Mouse (Mus musculus): Measurements from ENCODE around the gene Cd274. TPM values are rescaled to one million over a fixed set of nuclear protein-coding genes. Genes with fewer than 3 reads are reported as not detected.

Cd274 gene
- polyA plus RNA-seq, 1 experiment from 2014 or later: 0.93 TPM

DNA sequence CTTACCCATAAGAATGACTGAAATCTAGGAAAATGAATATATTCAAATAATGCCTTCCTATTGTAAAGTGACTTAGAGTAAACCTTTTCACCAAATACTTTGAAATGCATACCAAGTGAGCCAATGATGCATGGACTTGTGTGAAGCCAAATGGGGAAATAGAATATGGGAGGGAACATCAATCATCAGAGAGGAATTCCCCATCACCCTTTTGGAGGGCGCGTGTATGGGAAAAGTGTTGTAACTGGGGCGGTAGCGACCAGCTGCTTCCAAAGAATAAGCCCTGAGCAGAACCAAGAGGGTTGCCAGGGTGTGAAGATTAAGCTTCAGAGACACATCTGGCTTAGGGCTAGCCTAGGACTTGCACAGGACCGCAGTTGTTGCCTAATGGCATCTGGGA lies 16.1 kb downstream of the Cd274 start:
- no peaks in the 10 kb centered on the region for H3K36me3 ChIP-seq (ENCODE audit: control insufficient read depth, insufficient read depth, low read length)
- H3K9ac ChIP-seq (ENCODE audit: low read depth, low read length): no peak overlapping the region
- H3K27ac ChIP-seq (ENCODE audit: low read length): no peak overlapping the region
- no peak for ATAC-seq
- no peaks in the 10 kb centered on the region for H3K27me3 ChIP-seq (ENCODE audit: control insufficient read depth, insufficient read depth, low read depth, low read length)
- no peak overlapping the region for H3K4me2 ChIP-seq (ENCODE audit: low read length)
- no peaks in the 10 kb centered on the region for H3K9me3 ChIP-seq (replicated peaks; ENCODE audit: control insufficient read depth, low read length, poor library complexity, severe bottlenecking)
- WGBS: 90% methylated on average over 5 of the region's 5 CpGs
- H3K4me3 ChIP-seq (ENCODE audit: low read depth, low read length): no peak overlapping the region
- H3K4me1 ChIP-seq (ENCODE audit: control insufficient read depth, insufficient read depth, low read length): no peaks in the 10 kb centered on the region

DNA sequence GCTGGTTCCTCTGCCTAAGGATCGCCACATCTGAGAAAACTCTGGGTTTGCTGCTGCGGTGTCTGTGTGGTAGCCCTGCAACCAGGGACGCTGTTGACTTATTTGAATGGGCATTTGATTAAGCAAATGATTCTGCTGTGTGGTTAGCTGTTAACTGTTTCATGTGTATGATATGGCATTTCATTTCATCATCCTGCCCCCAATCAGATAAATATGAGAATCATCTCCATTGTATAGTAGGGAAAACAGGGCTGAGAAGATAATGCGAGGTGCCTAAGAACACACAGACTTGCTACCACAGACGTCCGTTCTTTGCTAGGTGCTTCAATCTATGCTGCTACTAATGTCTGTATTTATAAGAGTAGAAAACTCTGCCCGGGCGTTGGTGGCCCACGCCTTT lies 17.2 kb downstream of the Cd274 start:
- WGBS: 88% methylated on average over 9 of the region's 9 CpGs
- no peaks in the 10 kb centered on the region for H3K9me3 ChIP-seq (replicated peaks; ENCODE audit: control insufficient read depth, low read length, poor library complexity, severe bottlenecking)
- no peaks in the 10 kb centered on the region for H3K36me3 ChIP-seq (ENCODE audit: control insufficient read depth, insufficient read depth, low read length)
- no peak overlapping the region for H3K27ac ChIP-seq (ENCODE audit: low read length)
- H3K4me1 ChIP-seq (ENCODE audit: control insufficient read depth, insufficient read depth, low read length): no peaks in the 10 kb centered on the region
- H3K4me2 ChIP-seq (ENCODE audit: low read length): no peak overlapping the region
- no peak overlapping the region for H3K4me3 ChIP-seq (ENCODE audit: low read depth, low read length)
- no peak for ATAC-seq
- no peaks in the 10 kb centered on the region for H3K27me3 ChIP-seq (ENCODE audit: control insufficient read depth, insufficient read depth, low read depth, low read length)
- H3K9ac ChIP-seq (ENCODE audit: low read depth, low read length): no peak overlapping the region

DNA sequence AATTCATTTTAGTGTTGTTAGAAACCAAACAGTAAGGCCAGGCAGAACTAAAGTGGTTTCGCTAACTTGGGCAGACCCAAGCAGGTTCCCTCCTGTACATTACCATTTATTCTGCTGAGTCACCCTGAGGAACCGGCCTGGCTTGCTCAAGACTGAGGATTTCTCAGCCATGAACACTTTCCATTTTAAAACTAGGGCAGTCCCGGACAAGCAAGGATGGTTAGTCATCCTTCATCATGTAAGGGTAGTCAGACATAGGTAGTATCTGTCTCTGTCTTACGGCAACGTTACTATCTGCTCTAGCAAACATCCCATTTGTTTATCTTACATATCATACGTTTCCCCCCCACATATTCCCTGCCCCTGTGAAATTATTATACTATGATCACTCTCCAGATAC lies 17.7 kb downstream of the Cd274 start:
- ATAC-seq: no peak
- H3K4me1 ChIP-seq (ENCODE audit: control insufficient read depth, insufficient read depth, low read length): no peaks in the 10 kb centered on the region
- H3K9me3 ChIP-seq (replicated peaks; ENCODE audit: control insufficient read depth, low read length, poor library complexity, severe bottlenecking): no peaks in the 10 kb centered on the region
- no peak overlapping the region for H3K9ac ChIP-seq (ENCODE audit: low read depth, low read length)
- H3K4me2 ChIP-seq (ENCODE audit: low read length): no peak overlapping the region
- no peak overlapping the region for H3K4me3 ChIP-seq (ENCODE audit: low read depth, low read length)
- WGBS: 90% methylated on average over 6 of the region's 6 CpGs
- no peak overlapping the region for H3K27ac ChIP-seq (ENCODE audit: low read length)
- H3K36me3 ChIP-seq (ENCODE audit: control insufficient read depth, insufficient read depth, low read length): no peaks in the 10 kb centered on the region
- no peaks in the 10 kb centered on the region for H3K27me3 ChIP-seq (ENCODE audit: control insufficient read depth, insufficient read depth, low read depth, low read length)

DNA sequence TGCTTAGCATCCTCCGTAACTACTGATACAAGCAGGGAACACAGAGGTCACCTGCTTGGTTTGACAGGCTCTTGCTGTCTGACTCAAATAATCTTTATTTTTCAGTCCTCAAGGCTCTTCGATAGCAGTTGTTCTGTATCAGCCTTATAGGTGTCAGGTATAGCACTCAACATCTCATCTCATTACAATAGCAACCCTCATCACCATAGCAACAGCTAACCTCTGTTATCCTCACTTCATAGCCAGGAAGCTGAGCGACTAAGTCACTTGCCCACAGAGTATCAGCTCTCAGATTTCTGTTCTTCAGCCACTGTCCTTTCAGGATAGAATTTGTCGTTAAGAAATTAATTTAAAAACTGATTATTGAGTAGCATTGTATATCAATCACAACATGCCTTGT lies 18.6 kb downstream of the Cd274 start:
- peak; percentile 80; the same call in 1 of the 2 replicates for ATAC-seq
- Histone ChIP-seq H3K9me3 (replicated peaks; ENCODE audit: control insufficient read depth, low read length, poor library complexity, severe bottlenecking) (no peaks in the 10 kb centered on the region), H3K27ac (ENCODE audit: low read length) (0 out of 2 replicates have a peak overlapping the region, but pooled peaks have one; percentile 18), H3K4me3 (ENCODE audit: low read depth, low read length) (no peak overlapping the region), H3K36me3 (ENCODE audit: control insufficient read depth, insufficient read depth, low read length) (no peaks in the 10 kb centered on the region), H3K9ac (ENCODE audit: low read depth, low read length) (no peak overlapping the region), H3K4me1 (ENCODE audit: control insufficient read depth, insufficient read depth, low read length) (no peaks in the 10 kb centered on the region), H3K27me3 (ENCODE audit: control insufficient read depth, insufficient read depth, low read depth, low read length) (no peaks in the 10 kb centered on the region), H3K4me2 (ENCODE audit: low read length) (no peak overlapping the region)
- WGBS: 72% methylated on average over 4 of the region's 4 CpGs

DNA sequence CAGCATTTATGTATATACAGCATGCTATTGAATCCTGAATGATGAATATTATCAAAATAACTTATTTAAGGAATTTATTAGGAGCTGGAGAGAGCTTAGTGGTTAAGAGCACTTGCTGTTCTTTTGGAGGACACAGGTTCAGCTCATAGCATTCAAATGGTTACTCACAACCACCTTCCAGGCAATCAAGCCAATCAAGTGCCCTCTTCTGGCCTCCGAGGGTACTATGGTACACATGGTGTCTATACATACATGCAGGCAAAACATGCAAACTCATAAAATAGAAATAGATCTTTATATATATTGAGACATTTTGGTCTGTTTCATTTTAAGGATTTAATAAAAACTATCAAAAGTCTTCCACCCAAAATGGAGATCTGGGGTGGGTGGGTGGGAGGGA lies 21.6 kb downstream of the Cd274 start:
- no peak overlapping the region for H3K9ac ChIP-seq (ENCODE audit: low read depth, low read length)
- no peaks in the 10 kb centered on the region for H3K36me3 ChIP-seq (ENCODE audit: control insufficient read depth, insufficient read depth, low read length)
- H3K4me1 ChIP-seq (ENCODE audit: control insufficient read depth, insufficient read depth, low read length): no peaks in the 10 kb centered on the region
- H3K9me3 ChIP-seq (replicated peaks; ENCODE audit: control insufficient read depth, low read length, poor library complexity, severe bottlenecking): no peaks in the 10 kb centered on the region
- no peak overlapping the region for H3K4me3 ChIP-seq (ENCODE audit: low read depth, low read length)
- H3K27me3 ChIP-seq (ENCODE audit: control insufficient read depth, insufficient read depth, low read depth, low read length): no peaks in the 10 kb centered on the region
- no peak overlapping the region for H3K27ac ChIP-seq (ENCODE audit: low read length)
- H3K4me2 ChIP-seq (ENCODE audit: low read length): no peak overlapping the region
- 88% methylated on average over 1 of the region's 1 CpGs for WGBS
- no peak for ATAC-seq

DNA sequence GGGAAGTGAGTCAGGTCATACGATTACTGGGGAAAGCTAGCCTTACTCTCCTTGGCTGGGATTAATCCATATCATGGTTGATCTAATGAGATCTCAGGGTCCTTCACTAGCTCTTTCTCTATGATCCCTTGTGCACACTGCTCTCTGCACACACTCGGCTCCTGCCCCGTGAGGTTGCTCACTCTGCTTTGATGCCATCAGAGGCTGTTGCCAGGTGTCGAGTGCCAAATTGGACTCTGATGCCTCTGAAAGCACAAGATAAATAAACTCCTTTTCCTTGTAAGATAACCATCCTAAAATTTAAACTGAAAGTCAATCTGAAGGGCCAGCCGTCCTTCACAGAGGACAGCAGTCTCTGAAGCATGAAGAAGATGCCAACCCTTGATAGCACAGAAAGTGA lies 23.2 kb downstream of the Cd274 start:
- H3K27me3 ChIP-seq (ENCODE audit: control insufficient read depth, insufficient read depth, low read depth, low read length): no peaks in the 10 kb centered on the region
- H3K4me2 ChIP-seq (ENCODE audit: low read length): no peak overlapping the region
- no peak for ATAC-seq
- H3K4me3 ChIP-seq (ENCODE audit: low read depth, low read length): no peak overlapping the region
- no peaks in the 10 kb centered on the region for H3K4me1 ChIP-seq (ENCODE audit: control insufficient read depth, insufficient read depth, low read length)
- no peaks in the 10 kb centered on the region for H3K9me3 ChIP-seq (replicated peaks; ENCODE audit: control insufficient read depth, low read length, poor library complexity, severe bottlenecking)
- no peak overlapping the region for H3K9ac ChIP-seq (ENCODE audit: low read depth, low read length)
- 88% methylated on average over 5 of the region's 5 CpGs for WGBS
- no peaks in the 10 kb centered on the region for H3K36me3 ChIP-seq (ENCODE audit: control insufficient read depth, insufficient read depth, low read length)
- no peak overlapping the region for H3K27ac ChIP-seq (ENCODE audit: low read length)

DNA sequence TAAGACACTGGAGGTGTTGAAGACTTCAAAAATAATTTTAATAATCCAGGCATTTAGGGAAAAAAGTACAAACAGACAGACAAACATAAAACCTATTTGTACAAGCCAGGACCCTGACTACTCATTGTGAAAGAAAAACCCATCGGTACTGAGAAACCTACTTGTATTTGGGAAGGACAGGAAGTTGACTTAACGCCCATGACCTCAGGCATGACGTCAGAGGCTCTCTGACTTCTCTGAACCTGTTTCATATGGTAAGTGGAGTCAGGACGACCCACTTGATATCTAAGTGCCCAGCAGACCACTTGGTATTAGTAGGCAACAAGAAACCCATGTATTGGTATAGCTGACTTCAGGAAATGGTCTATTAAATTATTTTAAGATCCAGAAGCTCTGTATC lies 24.0 kb downstream of the Cd274 start:
- no peak overlapping the region for H3K4me2 ChIP-seq (ENCODE audit: low read length)
- no peaks in the 10 kb centered on the region for H3K27me3 ChIP-seq (ENCODE audit: control insufficient read depth, insufficient read depth, low read depth, low read length)
- no peak overlapping the region for H3K9ac ChIP-seq (ENCODE audit: low read depth, low read length)
- ATAC-seq: no peak
- no peak overlapping the region for H3K4me3 ChIP-seq (ENCODE audit: low read depth, low read length)
- no peak overlapping the region for H3K27ac ChIP-seq (ENCODE audit: low read length)
- H3K4me1 ChIP-seq (ENCODE audit: control insufficient read depth, insufficient read depth, low read length): no peaks in the 10 kb centered on the region
- H3K9me3 ChIP-seq (replicated peaks; ENCODE audit: control insufficient read depth, low read length, poor library complexity, severe bottlenecking): no peaks in the 10 kb centered on the region
- WGBS: 83% methylated on average over 4 of the region's 4 CpGs
- H3K36me3 ChIP-seq (ENCODE audit: control insufficient read depth, insufficient read depth, low read length): no peaks in the 10 kb centered on the region

DNA sequence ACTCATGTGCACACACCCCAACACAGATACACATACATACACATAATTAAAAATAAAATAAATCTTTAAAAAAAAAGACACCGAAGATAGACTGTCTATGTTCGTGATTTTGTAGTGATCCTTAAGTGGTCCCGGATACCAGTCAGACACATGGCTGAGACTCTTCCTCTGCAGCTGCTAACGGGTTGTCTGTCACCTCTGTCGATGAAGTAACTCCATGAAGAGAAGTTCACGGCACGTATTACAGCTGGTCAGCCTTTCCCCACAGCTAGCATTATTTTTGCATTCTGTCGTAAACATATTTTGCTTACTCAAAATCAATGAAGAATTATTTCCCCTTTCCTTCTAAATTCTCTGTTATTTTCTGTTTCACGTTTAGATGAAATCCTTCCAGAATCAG lies 26.1 kb downstream of the Cd274 start:
- H3K9ac ChIP-seq (ENCODE audit: low read depth, low read length): no peak overlapping the region
- no peaks in the 10 kb centered on the region for H3K4me1 ChIP-seq (ENCODE audit: control insufficient read depth, insufficient read depth, low read length)
- H3K27ac ChIP-seq (ENCODE audit: low read length): no peak overlapping the region
- no peaks in the 10 kb centered on the region for H3K9me3 ChIP-seq (replicated peaks; ENCODE audit: control insufficient read depth, low read length, poor library complexity, severe bottlenecking)
- WGBS: 95% methylated on average over 9 of the region's 9 CpGs
- no peak for ATAC-seq
- no peak overlapping the region for H3K4me2 ChIP-seq (ENCODE audit: low read length)
- no peaks in the 10 kb centered on the region for H3K36me3 ChIP-seq (ENCODE audit: control insufficient read depth, insufficient read depth, low read length)
- no peak overlapping the region for H3K4me3 ChIP-seq (ENCODE audit: low read depth, low read length)
- H3K27me3 ChIP-seq (ENCODE audit: control insufficient read depth, insufficient read depth, low read depth, low read length): no peaks in the 10 kb centered on the region

DNA sequence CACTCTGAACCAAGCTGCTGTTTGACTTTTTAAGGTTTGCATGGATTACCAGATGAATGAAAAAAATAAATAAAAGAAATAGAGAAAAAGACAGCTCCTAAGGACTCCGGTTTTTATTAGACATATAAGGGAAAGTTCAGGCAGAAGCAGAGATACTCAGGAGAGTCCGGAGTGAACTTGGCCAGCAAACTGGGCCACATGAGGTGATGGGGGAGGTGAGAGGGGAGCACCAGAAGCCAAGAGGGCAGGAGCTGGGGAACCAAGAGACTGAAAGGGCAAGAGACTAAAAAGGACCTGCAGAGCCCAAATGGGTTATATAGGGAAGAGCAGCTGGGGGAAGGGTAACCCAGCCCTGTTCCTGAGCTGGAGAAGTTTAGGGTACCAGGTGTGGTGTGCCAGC lies 27.5 kb downstream of the Cd274 start:
- H3K27ac ChIP-seq (ENCODE audit: low read length): no peak overlapping the region
- no peaks in the 10 kb centered on the region for H3K36me3 ChIP-seq (ENCODE audit: control insufficient read depth, insufficient read depth, low read length)
- no peak overlapping the region for H3K9ac ChIP-seq (ENCODE audit: low read depth, low read length)
- no peaks in the 10 kb centered on the region for H3K27me3 ChIP-seq (ENCODE audit: control insufficient read depth, insufficient read depth, low read depth, low read length)
- no peak overlapping the region for H3K4me3 ChIP-seq (ENCODE audit: low read depth, low read length)
- ATAC-seq: no peak
- no peaks in the 10 kb centered on the region for H3K4me1 ChIP-seq (ENCODE audit: control insufficient read depth, insufficient read depth, low read length)
- no peak overlapping the region for H3K4me2 ChIP-seq (ENCODE audit: low read length)
- 96% methylated on average over 2 of the region's 2 CpGs for WGBS
- H3K9me3 ChIP-seq (replicated peaks; ENCODE audit: control insufficient read depth, low read length, poor library complexity, severe bottlenecking): no peaks in the 10 kb centered on the region

DNA sequence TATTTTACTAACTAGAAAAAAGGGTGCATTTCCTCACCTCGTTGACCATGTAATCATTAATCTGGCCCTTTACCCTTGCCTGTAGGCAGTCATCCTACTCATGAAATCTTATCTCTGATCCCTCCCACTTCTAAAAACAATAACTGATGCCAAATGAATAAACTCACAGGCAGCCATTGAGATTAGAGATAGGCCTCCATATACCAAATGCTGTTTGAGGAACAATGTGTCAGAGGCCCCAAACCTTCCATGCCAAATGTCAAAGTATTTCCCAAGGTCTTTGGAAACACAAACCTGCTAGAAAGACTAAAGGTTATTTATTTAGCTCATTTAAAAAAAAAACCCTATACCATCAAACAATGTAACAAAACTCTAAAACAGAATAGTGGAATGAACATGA lies 29.1 kb downstream of the Cd274 start:
- H3K4me2 ChIP-seq (ENCODE audit: low read length): no peak overlapping the region
- no peak overlapping the region for H3K4me3 ChIP-seq (ENCODE audit: low read depth, low read length)
- no peaks in the 10 kb centered on the region for H3K27me3 ChIP-seq (ENCODE audit: control insufficient read depth, insufficient read depth, low read depth, low read length)
- no peaks in the 10 kb centered on the region for H3K4me1 ChIP-seq (ENCODE audit: control insufficient read depth, insufficient read depth, low read length)
- H3K27ac ChIP-seq (ENCODE audit: low read length): no peak overlapping the region
- no peaks in the 10 kb centered on the region for H3K36me3 ChIP-seq (ENCODE audit: control insufficient read depth, insufficient read depth, low read length)
- no peaks in the 10 kb centered on the region for H3K9me3 ChIP-seq (replicated peaks; ENCODE audit: control insufficient read depth, low read length, poor library complexity, severe bottlenecking)
- no peak overlapping the region for H3K9ac ChIP-seq (ENCODE audit: low read depth, low read length)
- 83% methylated on average over 1 of the region's 1 CpGs for WGBS
- no peak for ATAC-seq

Measured in midbrain, embryonic 16.5 days (tissue).